Mouse (Mus musculus) spleen, adult 2 months (tissue): ENCODE data around the gene Kcnk13. TPM values are rescaled to one million over a fixed set of nuclear protein-coding genes. Genes with fewer than 3 reads are reported as not detected.

Source experiments
- DNase-seq, 2 experiments: peaks; one replicate each; pipeline versions ENCODE4 v3.0.0 to v3.0.0-alpha.2; 2012 to 2021; ENCODE audit warnings: low spot score in 2 of 2, low read depth in 1 of 2
- H3K27ac ChIP-seq: fragments of 200-500 bp; 2 replicates; pipeline ENCODE4 v1.5.1; 2012; ENCODE audit warnings: low read length, inconsistent platforms; ENCODE audit not compliant: insufficient read depth
- H3K27me3 ChIP-seq: fragments of 200-500 bp; 2 replicates; pipeline ENCODE4 v1.6.1; 2012; ENCODE audit warnings: mild to moderate bottlenecking, moderate library complexity, low read length, inconsistent platforms; ENCODE audit not compliant: control insufficient read depth, insufficient read depth
- H3K36me3 ChIP-seq: fragments of 200-500 bp; 2 replicates; pipeline ENCODE4 v1.6.1; 2012; ENCODE audit warnings: mild to moderate bottlenecking, low read length, inconsistent platforms; ENCODE audit not compliant: control insufficient read depth, insufficient read depth
- H3K4me1 ChIP-seq: fragments of 200-500 bp; 2 replicates; pipeline ENCODE4 v1.6.1; 2011; ENCODE audit warnings: inconsistent platforms; ENCODE audit not compliant: control insufficient read depth, insufficient read depth, insufficient read length
- H3K4me3 ChIP-seq: fragments of 200-500 bp; 2 replicates; pipeline ENCODE4 v1.5.1; 2011; ENCODE audit warnings: mild to moderate bottlenecking, inconsistent platforms; ENCODE audit not compliant: insufficient read depth, insufficient read length; ENCODE audit errors: extremely low read depth
- CTCF ChIP-seq: fragments of 200-500 bp; IDR thresholded peaks from 2 replicates; pipeline ENCODE4 v1.5.1; 2011; ENCODE audit warnings: mild to moderate bottlenecking, inconsistent platforms; ENCODE audit not compliant: insufficient read depth, insufficient read length, insufficient replicate concordance; ENCODE audit errors: extremely low read depth
- POLR2A ChIP-seq: fragments of 200-500 bp; IDR thresholded peaks from 2 replicates; pipeline ENCODE4 v1.6.1; 2011; ENCODE audit warnings: low read depth, low read length, inconsistent platforms
- WGBS: fragments of 180-500 bp; shearing (Covaris S2); methylation state at CpG from one replicate; pipeline ENCODE4 v1.1.7; 2018; 5-methylcytosine and 5-hydroxymethylcytosine counted together
- polyA plus RNA-seq: library from polyadenylated mRNA; depleted of rRNA; stranded (reverse); fragments of >200 nt; gene quantifications from 2 replicates; pipeline ENCODE4 v1.2.3, GENCODE M21; 2012

Kcnk13 gene
- polyA plus RNA-seq, 1 experiment = 2.8 TPM

DNA sequence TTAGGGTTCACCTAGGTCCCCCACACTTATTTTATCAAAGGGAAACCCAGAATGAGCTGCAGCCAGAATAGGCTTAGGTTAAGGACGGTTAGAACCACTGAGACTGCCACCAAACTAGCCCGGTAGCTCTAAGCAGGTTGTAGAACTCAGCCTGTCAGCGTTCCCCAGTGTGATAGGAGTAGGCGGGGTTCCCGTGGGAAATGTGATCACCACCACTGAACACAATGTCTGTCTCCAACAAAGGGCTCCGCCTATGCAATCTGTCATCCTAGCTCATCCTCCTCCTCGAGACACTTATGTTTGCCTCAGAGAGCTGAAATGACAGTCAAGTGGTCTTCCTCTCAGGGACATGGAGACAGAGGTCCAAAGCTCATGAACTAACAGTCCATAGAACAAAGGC is 86.3 kb downstream of the Kcnk13 start:
- 79% methylated on average over 7 of the region's 7 CpGs for WGBS
- H3K27me3 ChIP-seq = no peaks in the 10 kb centered on the region
- H3K4me1 ChIP-seq = peaks cover 3% of the 10 kb centered on the region; the same call in 1 of the 2 replicates
- TF ChIP-seq CTCF (no peak), POLR2A (no peak)
- H3K36me3 ChIP-seq = no peaks in the 10 kb centered on the region
- no peak overlapping the region for H3K27ac ChIP-seq
- H3K4me3 ChIP-seq = no peak overlapping the region
- no peak for DNase-seq

GRCm38 (mm10) chr12:100053617-100054016 is 89.3 kb downstream of the Kcnk13 start:
- Histone ChIP-seq H3K4me3 (no peak overlapping the region), H3K36me3 (no peaks in the 10 kb centered on the region), H3K27me3 (no peaks in the 10 kb centered on the region), H3K4me1 (peaks cover 3% of the 10 kb centered on the region; the same call in 1 of the 2 replicates), H3K27ac (no peak overlapping the region)
- WGBS = 70% methylated on average over 5 of the region's 5 CpGs
- TF ChIP-seq CTCF (no peak), POLR2A (no peak)
- DNase-seq = no peak

GRCm38 (mm10) chr12:100061071-100061470 is 96.8 kb downstream of the Kcnk13 start:
- WGBS = 88% methylated on average over 10 of the region's 10 CpGs
- Histone ChIP-seq H3K27me3 (no peaks in the 10 kb centered on the region), H3K27ac (no peak overlapping the region)

DNA sequence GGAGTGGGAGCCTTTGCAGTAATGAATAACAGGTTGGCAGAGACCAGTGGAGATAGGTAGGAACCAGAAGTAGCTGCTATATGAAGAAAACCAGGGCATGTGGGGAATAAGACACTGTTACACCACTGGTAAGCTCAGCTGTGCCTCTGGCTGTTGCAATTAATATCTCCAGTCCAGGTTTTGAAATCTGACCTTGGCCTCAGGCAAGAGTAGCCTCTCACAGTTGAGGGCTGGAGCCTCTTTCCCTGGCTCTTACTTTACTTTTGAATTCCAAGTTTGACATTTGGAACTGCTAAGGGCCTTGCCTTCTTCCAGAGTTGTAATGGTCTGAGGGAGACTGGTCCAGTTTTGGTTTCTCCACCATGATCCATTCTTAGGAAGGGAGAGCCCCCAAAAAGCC is 97.5 kb downstream of the Kcnk13 start:
- DNase-seq = no peak
- no peaks in the 10 kb centered on the region for H3K27me3 ChIP-seq
- H3K36me3 ChIP-seq = no peaks in the 10 kb centered on the region
- no peak for TF ChIP-seq CTCF
- no peak overlapping the region for H3K27ac ChIP-seq
- H3K4me1 ChIP-seq = no peaks in the 10 kb centered on the region
- H3K4me3 ChIP-seq = no peak overlapping the region

More at GRCm38 (mm10) chr12:100061071-100061470, 96.8 kb downstream of the Kcnk13 start:
- Histone ChIP-seq H3K4me1 (no peaks in the 10 kb centered on the region), H3K36me3 (no peaks in the 10 kb centered on the region), H3K4me3 (no peak overlapping the region)
- DNase-seq = no peak
- TF ChIP-seq CTCF (no peak), POLR2A (no peak)

DNA sequence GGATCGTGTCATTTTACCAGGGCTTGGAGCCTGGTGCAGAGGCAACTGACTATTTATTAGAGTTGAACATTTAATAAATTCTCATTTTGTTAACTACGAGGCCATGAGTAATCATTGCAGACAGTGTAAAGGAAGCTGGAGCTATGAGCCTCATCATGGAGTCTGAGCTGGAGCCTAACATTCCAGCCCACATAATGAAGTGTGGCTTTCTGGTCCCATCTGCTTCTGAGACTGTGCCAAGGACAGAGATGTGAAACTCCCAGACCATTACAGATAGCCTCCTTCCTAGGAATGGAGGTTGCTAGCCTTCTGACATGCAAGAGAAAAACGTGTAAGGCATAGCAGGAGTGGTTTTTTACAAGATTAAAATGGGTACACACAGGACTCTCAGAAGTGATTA is 98.3 kb downstream of the Kcnk13 start:
- no peak for TF ChIP-seq POLR2A
- TF ChIP-seq CTCF = no peak
- Histone ChIP-seq H3K36me3 (no peaks in the 10 kb centered on the region), H3K4me3 (no peak overlapping the region), H3K27ac (no peak overlapping the region), H3K27me3 (no peaks in the 10 kb centered on the region), H3K4me1 (no peaks in the 10 kb centered on the region)
- 77% methylated on average over 3 of the region's 3 CpGs for WGBS
- DNase-seq = no peak

- no peak for DNase-seq
- TF ChIP-seq POLR2A (no peak), CTCF (no peak)
- 86% methylated on average over 3 of the region's 3 CpGs for WGBS
- Histone ChIP-seq H3K27ac (no peak overlapping the region), H3K4me3 (no peak overlapping the region), H3K4me1 (peaks cover 2% of the 10 kb centered on the region; the same call in 1 of the 2 replicates), H3K27me3 (no peaks in the 10 kb centered on the region), H3K36me3 (no peaks in the 10 kb centered on the region)
Measured at GRCm38 (mm10) chr12:100065109-100065508, 100.8 kb downstream of the Kcnk13 start.

DNA sequence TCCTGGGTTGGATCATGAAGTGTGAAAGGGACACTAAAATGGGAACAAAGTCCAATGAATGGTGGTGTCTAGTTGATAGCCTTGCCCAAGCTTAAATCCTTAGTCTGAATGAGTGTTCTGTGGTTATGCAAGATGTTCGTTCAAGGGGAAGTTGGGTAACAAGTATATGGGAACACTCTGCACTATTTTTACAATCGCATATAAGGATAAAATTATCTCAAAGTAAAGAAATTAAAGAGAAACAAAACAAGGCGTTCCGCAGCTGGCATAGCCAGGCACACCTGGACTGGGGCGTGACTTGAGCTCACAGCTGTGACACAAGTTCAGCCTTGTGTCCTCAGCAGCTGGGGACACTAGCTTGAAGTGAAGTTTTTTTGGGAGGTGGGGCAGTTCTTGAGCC is 103.2 kb downstream of the Kcnk13 start:
- no peak for DNase-seq
- Histone ChIP-seq H3K36me3 (no peaks in the 10 kb centered on the region), H3K27me3 (no peaks in the 10 kb centered on the region), H3K27ac (no peak overlapping the region), H3K4me1 (peaks cover 2% of the 10 kb centered on the region; the same call in 1 of the 2 replicates), H3K4me3 (no peak overlapping the region)
- TF ChIP-seq CTCF (no peak), POLR2A (no peak)
- WGBS = 10% methylated on average over 5 of the region's 5 CpGs
